Mouse (Mus musculus) heart, postnatal 0 days (tissue): ENCODE results near the gene Zbtb16.

Experiments used
- CTCF ChIP-seq: IDR thresholded peaks from 2 replicates; pipeline ENCODE4 v1.5.1; 2016; ENCODE audit warnings: antibody characterized with exemption, control low read depth, low read depth
- EP300 ChIP-seq: IDR thresholded peaks from 2 replicates; pipeline ENCODE4 v1.6.1; 2016; ENCODE audit warnings: antibody characterized with exemption, low read depth

DNA sequence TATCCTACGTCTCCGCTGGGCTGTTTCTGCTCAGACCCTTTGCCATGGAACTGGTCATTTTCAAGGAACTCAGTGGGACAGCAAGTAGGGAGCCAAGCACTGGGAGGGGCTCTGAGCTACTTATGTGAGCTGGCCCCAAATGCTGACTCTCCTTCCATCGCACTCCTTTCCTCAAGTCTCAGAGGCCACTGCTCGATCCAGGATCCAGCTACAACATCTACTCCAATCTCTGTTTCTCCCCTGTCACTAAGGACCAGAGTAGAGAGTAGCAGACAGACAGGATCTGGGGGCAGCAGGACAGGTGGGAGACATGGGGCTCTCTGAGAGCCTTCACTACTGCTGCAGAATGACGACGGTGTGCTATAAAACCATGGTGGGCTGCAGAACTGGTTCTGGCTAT is 91.6 kb downstream of the Zbtb16 start:
- no peak for TF ChIP-seq EP300
- TF ChIP-seq CTCF: no peak
